Mouse (Mus musculus) liver, embryonic 11.5 days (tissue): ENCODE results near the gene Tomm22. TPM values are rescaled to one million over a fixed set of nuclear protein-coding genes. Genes with fewer than 3 reads are reported as not detected.

Experiments used
- ATAC-seq: fragments of 200-750 bp; cut with Nextera tagmentation; replicated peaks from 2 replicates; pipeline ENCODE4 v1.8.0; 2017; ENCODE audit warnings: moderate number of reproducible peaks, mild to moderate bottlenecking, moderate TSS enrichment, moderate library complexity; ENCODE audit not compliant: low FRiP score
- DNase-seq: peaks from one replicate; pipeline ENCODE4 v3.0.0-alpha.2; 2017; ENCODE audit warnings: low spot score
- H3K27ac ChIP-seq: fragments of 300-500 bp; sonication (generic); 2 replicates; pipeline ENCODE4 v1.5.1; 2014; ENCODE audit warnings: mild to moderate bottlenecking, low read depth, low read length, control low read depth
- H3K27me3 ChIP-seq: fragments of 300-500 bp; sonication (generic); replicated peaks from 2 replicates; pipeline ENCODE4 v1.6.1; 2014; ENCODE audit warnings: low read length, mixed read lengths; ENCODE audit not compliant: control insufficient read depth, insufficient read depth
- H3K36me3 ChIP-seq: fragments of 300-500 bp; sonication (generic); 2 replicates; pipeline ENCODE4 v1.6.1; 2014; ENCODE audit warnings: mild to moderate bottlenecking, low read length, moderate library complexity, mixed read lengths; ENCODE audit not compliant: control insufficient read depth, insufficient read depth
- H3K4me1 ChIP-seq: fragments of 300-500 bp; sonication (generic); replicated peaks from 2 replicates; pipeline ENCODE4 v1.6.1; 2014; ENCODE audit warnings: low read length, mixed read lengths; ENCODE audit not compliant: control insufficient read depth, insufficient read depth
- H3K4me2 ChIP-seq: fragments of 300-500 bp; sonication (generic); 2 replicates; pipeline ENCODE4 v1.6.1; 2014; ENCODE audit warnings: mild to moderate bottlenecking, control low read depth, moderate library complexity
- H3K4me3 ChIP-seq: fragments of 300-500 bp; sonication (generic); 2 replicates; pipeline ENCODE4 v1.5.1; 2014; ENCODE audit warnings: low read depth, low read length, control low read depth
- H3K9ac ChIP-seq: fragments of 300-500 bp; sonication (generic); 2 replicates; pipeline ENCODE4 v1.6.1; 2014; ENCODE audit warnings: low read depth, low read length, control low read depth
- H3K9me3 ChIP-seq: fragments of 300-500 bp; sonication (generic); 2 replicates; pipeline ENCODE4 v1.6.1; 2016; ENCODE audit warnings: low read length, inconsistent platforms, mixed read lengths; ENCODE audit not compliant: control insufficient read depth
- WGBS: fragments of 180-500 bp; shearing (Covaris S2); extraction: QIAGEN DNeasy Blood & Tissue Kit; methylation state at CpG from one replicate; pipeline ENCODE4 v1.1.7; 2014; 5-methylcytosine and 5-hydroxymethylcytosine counted together
- polyA plus RNA-seq: library from polyadenylated mRNA; unstranded; fragments of >200 nt; fragmentation: Nextera tagmentation; extraction: Ambion mirVana; gene quantifications from 2 replicates; pipeline ENCODE4 v1.2.1, GENCODE M21; 2014

Gene Tomm22
- polyA plus RNA-seq, 1 experiment from 2014 or later, result 326 TPM

- Histone ChIP-seq H3K4me1 (peaks cover 63% of the 10 kb centered on the region), H3K4me2 (peak overlapping the region; percentile 97), H3K27me3 (no peaks in the 10 kb centered on the region), H3K9ac (peak overlapping the region; percentile 97), H3K9me3 (no peaks in the 10 kb centered on the region), H3K36me3 (no peaks in the 10 kb centered on the region), H3K27ac (peak overlapping the region; percentile 96), H3K4me3 (peak overlapping the region; percentile 95)
- no peak for ATAC-seq
- DNase-seq, result no peak
- 6% methylated on average over 8 of the region's 8 CpGs for WGBS
Observed at GRCm38 (mm10) chr15:79688268-79688956, 17.8 kb downstream of the Tomm22 start.

- ATAC-seq (no peak), DNase-seq (no peak)
- 15% methylated on average over 24 of the region's 24 CpGs for WGBS
- peak overlapping the region; percentile 8; the same call in 1 of the 2 replicates for H3K27ac ChIP-seq
- no peaks in the 10 kb centered on the region for H3K9me3 ChIP-seq
- peak overlapping the region; percentile 91 for H3K4me2 ChIP-seq
- H3K9ac ChIP-seq, result peak overlapping the region; percentile 7
- H3K36me3 ChIP-seq, result 0 out of 2 replicates have a peak, but pooled peaks cover under 1% of the 10 kb centered on the region
- H3K4me1 ChIP-seq, result peaks cover 57% of the 10 kb centered on the region
- peak overlapping the region; percentile 97 for H3K4me3 ChIP-seq
- H3K27me3 ChIP-seq, result no peaks in the 10 kb centered on the region
Observed at GRCm38 (mm10) chr15:79689662-79690425, 19.2 kb downstream of the Tomm22 start.

- Histone ChIP-seq H3K9me3 (no peaks in the 10 kb centered on the region), H3K36me3 (0 out of 2 replicates have a peak, but pooled peaks cover 2% of the 10 kb centered on the region), H3K4me2 (peak within 1 kb of the TSS; percentile 91), H3K27ac (peak within 1 kb of the TSS; percentile 89), H3K27me3 (no peaks in the 10 kb centered on the region), H3K4me1 (peaks cover 58% of the 10 kb centered on the region), H3K9ac (peak within 1 kb of the TSS; percentile 99), H3K4me3 (peak within 1 kb of the TSS; percentile 97)
- WGBS, result under 1% methylated on average over 45 of the region's 45 CpGs
- peak; percentile 89 for ATAC-seq
- peak; percentile 91 for DNase-seq
Observed at GRCm38 (mm10) chr15:79690426-79691022, 19.9 kb downstream of the Tomm22 start, which contains the start of gene Gtpbp1. Gtpbp1 (plus strand) TSS chr15:79690845.

GRCm38 (mm10) chr15:79691023-79691508 is 20.4 kb downstream of the Tomm22 start:
- DNase-seq (peak; percentile 53), ATAC-seq (no peak)
- Histone ChIP-seq H3K4me2 (peak overlapping the region; percentile 91), H3K27ac (peak overlapping the region; percentile 89), H3K4me3 (peak overlapping the region; percentile 97), H3K27me3 (no peaks in the 10 kb centered on the region), H3K9me3 (no peaks in the 10 kb centered on the region), H3K36me3 (0 out of 2 replicates have a peak, but pooled peaks cover 2% of the 10 kb centered on the region), H3K9ac (peak overlapping the region; percentile 99), H3K4me1 (peaks cover 58% of the 10 kb centered on the region)
- under 1% methylated on average over 51 of the region's 53 CpGs for WGBS

- Histone ChIP-seq H3K9ac (no peak overlapping the region; the same call in 1 of the 2 replicates), H3K27me3 (no peaks in the 10 kb centered on the region), H3K27ac (0 out of 2 replicates have a peak overlapping the region, but pooled peaks have one; percentile 98), H3K9me3 (no peaks in the 10 kb centered on the region), H3K4me3 (peak overlapping the region; percentile 97), H3K4me2 (peak overlapping the region; percentile 91), H3K36me3 (peaks cover 2% of the 10 kb centered on the region; the same call in 1 of the 2 replicates), H3K4me1 (peaks cover 67% of the 10 kb centered on the region)
- DNase-seq, result no peak
- ATAC-seq, result no peak
- 82% methylated on average over 5 of the region's 5 CpGs for WGBS
Observed at GRCm38 (mm10) chr15:79692334-79692733, 21.7 kb downstream of the Tomm22 start.

- H3K4me3 ChIP-seq, result peak overlapping the region; percentile 97
- DNase-seq (peak; percentile 40), ATAC-seq (no peak)
- H3K27ac ChIP-seq, result peak overlapping the region; percentile 98
- peak overlapping the region; percentile 64 for H3K9ac ChIP-seq
- H3K4me2 ChIP-seq, result peak overlapping the region; percentile 91
- peaks cover 67% of the 10 kb centered on the region for H3K4me1 ChIP-seq
- 46% methylated on average over 11 of the region's 11 CpGs for WGBS
- no peaks in the 10 kb centered on the region for H3K9me3 ChIP-seq
- no peaks in the 10 kb centered on the region for H3K27me3 ChIP-seq
- H3K36me3 ChIP-seq, result peaks cover 5% of the 10 kb centered on the region; the same call in 1 of the 2 replicates
Observed at GRCm38 (mm10) chr15:79693740-79694139, 23.1 kb downstream of the Tomm22 start.

GRCm38 (mm10) chr15:79694512-79694911 is 23.9 kb downstream of the Tomm22 start:
- peak; percentile 46 for DNase-seq
- WGBS, result 52% methylated on average over 4 of the region's 4 CpGs

GRCm38 (mm10) chr15:79695516-79695915 is 24.9 kb downstream of the Tomm22 start:
- peak overlapping the region; percentile 97 for H3K4me3 ChIP-seq
- H3K27me3 ChIP-seq, result no peaks in the 10 kb centered on the region
- DNase-seq, result no peak
- peaks cover 9% of the 10 kb centered on the region; the same call in 1 of the 2 replicates for H3K36me3 ChIP-seq
- peak overlapping the region; percentile 58; the same call in 1 of the 2 replicates for H3K9ac ChIP-seq
- no peaks in the 10 kb centered on the region for H3K9me3 ChIP-seq
- H3K4me2 ChIP-seq, result peak overlapping the region; percentile 91
- ATAC-seq, result peak; percentile 76
- peak overlapping the region; percentile 98 for H3K27ac ChIP-seq
- WGBS, result 21% methylated on average over 3 of the region's 3 CpGs
- H3K4me1 ChIP-seq, result peaks cover 59% of the 10 kb centered on the region

More at GRCm38 (mm10) chr15:79694512-79694911, 23.9 kb downstream of the Tomm22 start:
- H3K9me3 ChIP-seq, result no peaks in the 10 kb centered on the region
- peak overlapping the region; percentile 91 for H3K4me2 ChIP-seq
- peak; percentile 47 for ATAC-seq
- H3K36me3 ChIP-seq, result peaks cover 9% of the 10 kb centered on the region; the same call in 1 of the 2 replicates
- peak overlapping the region; percentile 97 for H3K4me3 ChIP-seq
- H3K27ac ChIP-seq, result peak overlapping the region; percentile 98
- H3K4me1 ChIP-seq, result peaks cover 61% of the 10 kb centered on the region
- no peaks in the 10 kb centered on the region for H3K27me3 ChIP-seq
- peak overlapping the region; percentile 64 for H3K9ac ChIP-seq
